Mouse (Mus musculus): ENCODE data around the gene Mrpl45.
"Not testable (repeated sequence)": the region's sequence is repeated elsewhere in the genome, so short reads cannot be mapped to it uniquely, and the experiment has no call there.

Gene Mrpl45

DNA sequence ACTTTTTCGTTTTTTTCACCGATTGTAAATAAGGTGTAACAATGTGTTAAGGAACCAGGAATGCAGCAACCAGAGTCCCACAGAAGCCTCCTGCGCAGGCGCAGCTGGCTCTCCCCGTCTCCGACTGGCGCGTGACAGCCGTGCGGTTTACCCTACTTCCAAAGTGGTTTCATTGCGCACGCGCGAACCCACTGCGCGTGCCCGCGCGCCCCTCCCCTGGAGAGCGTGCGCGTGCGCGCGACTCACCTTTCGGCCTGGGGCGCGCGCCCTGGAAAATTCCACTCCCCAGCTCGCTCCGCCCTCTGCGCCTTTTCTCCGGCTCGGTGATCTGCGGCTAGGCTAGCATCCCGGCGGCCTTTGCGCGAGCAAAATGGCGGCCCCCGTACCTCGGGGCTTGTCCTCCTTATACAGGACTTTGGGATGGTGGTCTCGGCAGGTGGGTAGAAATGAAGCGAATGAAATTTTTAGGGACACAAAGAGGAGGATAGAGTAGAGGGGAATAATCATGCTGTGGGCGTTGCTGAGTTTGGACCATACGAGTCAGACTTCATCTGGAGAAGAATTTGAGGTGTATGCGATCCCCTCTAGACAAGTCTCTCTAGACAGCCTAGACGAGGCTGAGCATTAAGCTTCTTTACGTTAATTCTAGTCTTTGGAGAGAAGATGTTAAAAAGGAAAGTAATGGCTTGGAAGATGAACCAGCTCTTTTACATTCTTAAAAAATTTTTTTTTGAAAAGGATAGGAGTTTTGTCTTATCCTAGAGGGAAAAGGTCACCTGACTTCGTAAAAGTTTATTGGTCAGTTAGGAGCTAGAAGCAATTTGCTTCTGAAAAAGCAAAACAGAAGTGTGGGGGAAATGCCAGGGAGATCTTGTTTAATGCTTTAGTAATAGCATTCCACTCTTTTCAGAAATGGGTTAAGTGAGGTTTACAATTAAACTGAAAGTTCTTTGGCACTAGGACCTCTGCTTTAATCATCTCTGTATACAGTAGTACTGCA is at the start of gene Mrpl45:
Mrpl45 (plus strand) TSS at position 213 of the 1,000 bp plus-strand sequence.
- DNase-seq: peak; percentile 99

GRCm38 (mm10) chr11:97266544-97266943 is 49.0 kb upstream of the Mrpl45 start:
- DNase-seq: not testable (repeated sequence)

DNA sequence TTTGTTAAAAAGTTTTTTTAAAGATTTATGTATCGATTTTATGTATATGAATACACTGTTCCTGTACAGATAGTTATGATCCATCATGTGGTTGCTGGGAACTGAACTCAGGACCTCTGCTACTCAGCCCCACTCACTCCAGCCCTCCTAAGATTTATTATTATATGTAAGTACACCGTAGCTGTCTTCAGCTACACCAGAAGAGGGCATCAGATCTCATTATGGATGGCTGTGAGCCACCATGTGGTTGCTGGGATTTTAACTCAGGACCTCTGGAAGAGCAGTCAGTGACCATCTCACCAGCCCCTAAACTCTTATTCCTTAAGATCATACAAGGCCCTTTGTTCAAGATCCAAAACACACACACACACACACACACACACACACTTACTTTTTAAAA is 45.5 kb upstream of the Mrpl45 start:
- not testable (repeated sequence) for DNase-seq

DNA sequence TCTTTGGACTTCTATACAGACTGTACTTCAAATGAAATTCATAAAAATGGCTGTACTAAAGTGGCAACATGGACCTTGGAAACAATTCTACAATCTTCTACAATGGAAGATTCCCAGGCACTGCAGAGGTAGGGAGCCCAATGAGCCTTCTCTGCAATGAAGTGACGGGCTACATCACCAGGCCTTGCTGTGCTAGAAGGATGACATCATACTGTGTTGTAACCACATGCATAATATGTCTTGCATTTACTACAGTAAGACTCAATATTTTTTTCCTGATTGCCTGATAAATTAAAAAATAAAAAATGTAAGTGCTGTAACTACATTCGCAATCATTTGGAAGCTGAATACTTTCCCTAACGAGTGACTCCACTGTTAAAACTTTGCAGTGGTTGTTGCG is 42.7 kb upstream of the Mrpl45 start:
- DNase-seq: no peak

- no peak for DNase-seq
Observed at GRCm38 (mm10) chr11:97273613-97274012, 41.9 kb upstream of the Mrpl45 start.

DNA sequence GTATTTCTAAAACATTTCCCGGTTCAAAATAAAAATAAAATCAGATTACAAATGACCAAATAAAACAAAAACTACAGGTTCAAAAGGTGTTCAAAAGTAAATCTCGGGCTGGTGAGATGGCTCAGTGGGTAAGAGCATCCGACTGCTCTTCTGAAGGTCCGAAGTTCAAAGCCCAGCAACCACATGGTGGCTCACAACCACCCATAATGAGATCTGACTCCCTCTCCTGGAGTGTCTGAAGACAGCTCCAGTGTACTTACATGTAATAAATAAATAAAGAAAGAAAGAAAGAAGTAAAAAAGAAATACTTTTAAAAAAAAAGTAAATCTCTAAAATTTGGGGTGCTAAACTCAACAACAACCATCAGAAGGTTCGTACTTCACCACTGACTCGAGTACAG is 40.6 kb upstream of the Mrpl45 start:
- not testable (repeated sequence) for DNase-seq

DNA sequence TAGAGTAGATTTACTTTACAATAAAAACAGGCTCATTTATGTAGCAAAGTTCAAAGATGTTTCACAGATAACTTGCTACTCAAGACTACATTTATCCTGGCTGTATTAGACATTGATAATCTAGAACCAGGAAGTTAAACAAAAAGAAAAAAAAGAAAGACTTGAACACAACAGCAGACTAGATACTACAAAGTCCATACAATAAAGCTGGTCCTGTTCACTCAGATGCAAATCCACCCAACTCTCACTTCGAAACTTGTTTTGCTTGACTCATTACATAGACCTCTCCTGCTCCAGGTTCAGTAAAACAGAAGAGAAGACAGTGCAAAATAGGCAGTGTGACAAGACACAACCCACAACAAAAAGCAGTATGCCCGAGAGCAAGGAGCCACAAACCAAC is 40.2 kb upstream of the Mrpl45 start:
- DNase-seq: peak; percentile 8

DNA sequence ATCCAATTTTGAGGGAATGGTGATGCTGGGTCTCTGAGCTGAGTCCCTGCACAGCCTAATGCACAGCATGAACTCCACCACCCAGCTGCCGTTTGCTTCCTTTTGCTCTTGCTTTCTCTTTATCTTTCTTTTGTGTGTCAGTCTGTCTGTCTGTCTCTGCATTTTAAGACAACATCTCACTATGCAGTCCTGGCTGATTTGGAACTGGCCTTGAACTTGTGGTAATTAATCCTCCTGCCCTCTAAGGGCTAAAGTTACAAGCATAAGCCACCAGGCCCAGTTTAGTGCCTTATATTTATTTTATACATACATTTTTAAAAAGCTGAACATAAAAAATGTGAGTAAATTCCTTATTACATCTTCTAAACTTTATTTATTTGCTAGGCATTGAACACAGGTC is 39.5 kb upstream of the Mrpl45 start:
- no peak for DNase-seq

GRCm38 (mm10) chr11:97277166-97277565 is 38.4 kb upstream of the Mrpl45 start:
- DNase-seq: no peak

DNA sequence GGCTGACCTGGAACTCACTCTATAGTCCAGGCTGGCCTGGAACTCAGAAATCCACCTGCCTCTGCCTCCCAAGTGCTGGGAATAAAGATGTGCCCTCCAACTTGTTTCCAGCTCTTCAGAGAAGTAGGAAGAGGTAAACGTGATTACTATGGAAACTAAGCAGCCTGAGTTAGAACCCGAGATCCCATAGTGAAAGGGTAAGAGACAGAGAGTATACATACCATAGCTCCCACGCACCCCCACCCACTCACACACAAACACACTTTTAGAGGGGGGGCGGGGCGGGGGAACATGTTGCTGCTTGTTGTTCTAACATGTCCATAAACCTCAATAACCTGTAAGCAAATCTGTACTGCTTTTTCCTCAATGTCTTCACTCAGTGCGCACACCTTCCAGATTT is 37.1 kb upstream of the Mrpl45 start:
- DNase-seq: no peak

DNA sequence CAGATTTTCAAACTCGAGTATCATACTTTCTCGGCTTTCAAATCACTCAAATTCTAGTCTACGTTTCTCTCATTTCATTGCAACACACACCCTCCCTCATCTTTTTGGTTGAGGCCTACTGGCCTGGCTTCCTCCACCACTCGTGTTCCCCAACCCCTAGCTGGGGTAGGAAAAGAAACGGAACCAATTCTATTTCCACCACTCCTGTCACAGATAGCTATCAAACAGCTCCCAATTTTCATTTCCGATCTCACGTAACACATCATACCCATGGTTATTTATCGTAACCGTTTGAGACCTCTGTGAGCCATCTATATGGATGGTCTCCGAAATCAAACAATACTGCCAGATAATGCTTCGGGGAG is 36.5 kb upstream of the Mrpl45 start:
- DNase-seq: no peak

GRCm38 (mm10) chr11:97279405-97280215 is 35.9 kb upstream of the Mrpl45 start:
- peak; percentile 73 for DNase-seq

GRCm38 (mm10) chr11:97280216-97280861 is 35.2 kb upstream of the Mrpl45 start, which contains the start of gene Npepps:
Npepps (minus strand) TSS chr11:97280638.
- DNase-seq: peak; percentile 86

GRCm38 (mm10) chr11:97282179-97282578 is 33.3 kb upstream of the Mrpl45 start:
- DNase-seq: no peak

- DNase-seq: no peak
Observed at GRCm38 (mm10) chr11:97284854-97285253, 30.7 kb upstream of the Mrpl45 start.

GRCm38 (mm10) chr11:97285852-97286775 is 29.4 kb upstream of the Mrpl45 start:
- DNase-seq: no peak

DNA sequence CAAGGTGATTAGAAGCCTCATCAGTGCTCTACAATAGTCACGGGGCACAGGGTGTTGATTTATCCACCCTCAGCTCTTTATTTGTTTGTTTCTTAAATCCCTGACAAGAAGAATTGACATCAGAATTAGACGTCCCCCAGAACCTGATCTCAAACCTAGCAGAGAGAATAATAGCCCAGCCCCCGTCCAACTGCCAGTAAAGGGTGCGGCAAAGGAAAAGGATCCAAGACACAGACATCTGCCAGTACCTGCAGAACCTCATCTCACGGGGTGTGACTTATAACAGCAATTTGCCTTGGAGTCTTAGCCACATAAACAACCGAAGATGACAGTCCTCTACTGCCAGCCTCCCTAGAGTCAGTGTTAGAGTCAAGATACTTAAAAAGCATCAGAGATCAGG is 28.5 kb upstream of the Mrpl45 start:
- no peak for DNase-seq

DNA sequence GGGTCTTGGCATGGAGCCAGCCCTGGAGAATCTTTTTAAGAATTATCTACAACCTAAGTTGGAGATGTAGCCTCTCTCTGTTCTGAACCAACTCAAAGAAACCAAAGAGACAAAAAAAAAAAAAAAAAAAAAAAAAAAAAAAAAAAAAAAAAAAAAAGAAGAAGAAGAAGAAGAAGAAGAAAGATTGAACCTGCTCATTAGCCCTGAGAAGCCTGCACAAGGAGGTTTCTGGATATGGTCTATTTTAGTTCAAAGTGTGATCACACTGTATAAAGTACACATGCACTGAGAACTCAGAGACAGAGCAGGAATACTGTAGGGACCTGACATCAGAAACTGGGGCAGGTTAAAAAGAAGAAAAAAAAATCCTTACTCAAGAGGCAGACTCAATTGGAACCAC is 27.9 kb upstream of the Mrpl45 start:
- no peak for DNase-seq

GRCm38 (mm10) chr11:97289276-97290230 is 26.0 kb upstream of the Mrpl45 start:
- no peak for DNase-seq

DNA sequence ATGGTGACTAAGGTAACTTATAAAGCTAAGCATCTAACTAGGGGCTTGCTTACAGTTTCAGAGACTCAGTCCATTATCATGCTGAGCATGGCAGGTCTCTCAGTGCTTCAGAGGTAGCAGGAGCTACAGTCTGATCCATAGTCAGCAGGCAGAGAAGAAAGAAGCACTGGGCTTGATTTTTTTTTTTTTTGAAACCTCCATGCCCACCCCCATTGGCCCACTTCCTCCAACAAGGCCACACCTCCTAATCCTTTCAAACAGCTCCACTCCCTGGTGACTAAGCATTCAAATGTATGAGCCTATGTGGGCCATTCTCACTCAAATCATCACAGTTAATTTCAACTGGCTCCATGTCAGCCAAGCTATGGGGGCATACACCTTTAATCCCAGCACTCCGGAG is 22.8 kb upstream of the Mrpl45 start:
- DNase-seq: no peak

- DNase-seq: no peak
Observed at GRCm38 (mm10) chr11:97296542-97296941, 19.0 kb upstream of the Mrpl45 start.
